Mouse (Mus musculus) Patski (cell line): Measurements from ENCODE around the gene Clic4. TPM values are rescaled to one million over a fixed set of nuclear protein-coding genes. Genes with fewer than 3 reads are reported as not detected.
"Not testable (repeated sequence)": the region's sequence is repeated elsewhere in the genome, so short reads cannot be mapped to it uniquely, and the experiment has no call there.

ENCODE experiments used
- ATAC-seq: fragments of 100-300 bp; one replicate; pipeline ENCODE4 v1.8.0; 2021
- CTCF ChIA-PET: fragments of 350-600 bp; sonication (Branson Sonifier 250); formaldehyde crosslinking; loops from one replicate; lab custom pipeline; 2022; ENCODE audit warnings: inconsistent platforms; lab: Charles Lee
- POLR2A ChIA-PET: fragments of 350-600 bp; sonication (Branson Sonifier 250); formaldehyde crosslinking; loops from one replicate; lab custom pipeline; 2022; ENCODE audit warnings: antibody characterized with exemption, inconsistent platforms; lab: Charles Lee
- DNase-seq: peaks from one replicate; pipeline ENCODE4 v3.0.0-alpha.2; 2011; ENCODE audit warnings: low read depth, low spot score
- H3K27me3 ChIP-seq: fragments of 371-371 bp; one replicate; pipeline ENCODE4 v1.5.1; 2021
- CTCF ChIP-seq: fragments of 100-300 bp; IDR thresholded peaks from one replicate; pipeline ENCODE4 v1.5.1; 2021
- in situ Hi-C: fragments of 300-500 bp; cut with MboI; formaldehyde crosslinking; loops from 3 replicates; pipeline ENCODE4 v1.11.1; 2018; ENCODE audit warnings: low pct_unique_long_range_greater_than_20kb, mixed read lengths
- polyA plus RNA-seq: library from polyadenylated mRNA; unstranded; gene quantifications from one replicate; pipeline ENCODE4 v1.2.3, GENCODE M21; 2021

The Clic4 gene
- polyA plus RNA-seq, 1 experiment from 2014 or later = 196 TPM

DNA sequence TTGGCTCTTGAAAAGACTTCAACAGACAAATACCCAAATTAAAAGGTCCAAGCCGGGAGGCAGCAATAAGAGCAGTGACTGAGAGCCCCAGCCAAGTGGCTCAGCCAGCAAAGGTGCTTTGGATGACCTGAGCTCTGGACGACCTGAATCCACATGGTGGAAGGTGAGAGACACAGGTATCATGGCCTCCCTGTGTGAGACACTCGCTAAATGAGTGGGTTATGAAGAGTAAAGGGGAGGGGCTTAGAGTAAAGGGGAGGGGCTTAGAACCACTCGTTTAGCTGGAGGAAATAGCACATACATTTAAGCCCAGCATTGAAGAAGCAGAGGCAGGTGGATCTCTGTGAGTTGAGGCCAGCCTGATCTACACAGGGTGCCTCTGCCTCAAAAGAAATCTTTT is 10.8 kb upstream of the Clic4 start:
- DNase-seq (no peak), ATAC-seq (no peak)
- in situ Hi-C loops = no loop called here
- TF ChIP-seq CTCF = no peak
- no peaks in the 10 kb centered on the region for H3K27me3 ChIP-seq
- CTCF ChIA-PET = interaction anchor here (1.1 kb wide), 1 partner anchor 9 kb away, joined by 5 read pairs; no protein-coding TSS in a partner anchor
- POLR2A ChIA-PET = no interaction called here

DNA sequence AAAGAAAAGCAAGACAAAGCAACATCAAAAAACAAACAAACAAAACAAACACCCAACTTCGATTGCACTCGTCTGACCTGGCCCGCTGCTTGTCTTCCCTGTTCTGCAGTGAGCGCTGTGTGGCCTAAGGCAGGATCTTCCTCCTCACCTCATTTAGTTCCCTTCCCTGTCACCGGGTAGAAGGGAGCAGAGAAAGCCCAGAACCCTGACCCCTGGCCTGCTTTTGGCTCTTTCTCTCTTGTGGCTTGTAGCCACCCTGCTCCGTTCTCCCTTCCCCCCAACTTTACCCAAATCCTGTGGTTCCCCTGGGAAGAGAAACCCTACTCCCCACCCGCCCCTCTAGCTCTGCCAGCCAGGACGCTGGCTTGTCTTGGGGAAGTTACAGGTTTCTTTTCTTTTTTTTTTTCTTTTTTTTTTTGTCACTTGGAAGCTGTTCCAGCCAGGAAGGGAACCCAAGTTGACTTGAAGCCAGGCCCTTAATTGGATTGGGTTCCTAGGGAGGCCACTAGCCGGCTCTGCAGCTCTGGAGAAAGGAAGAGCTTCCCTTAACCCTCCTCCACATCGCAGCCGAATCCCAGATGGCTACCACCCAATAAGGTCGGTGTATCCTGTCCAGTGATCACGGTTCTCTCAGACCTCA is 10.2 kb upstream of the Clic4 start:
- CTCF ChIA-PET = interaction anchor here (1.1 kb wide), 1 partner anchor 9 kb away, joined by 5 read pairs; no protein-coding TSS in a partner anchor
- POLR2A ChIA-PET = no interaction called here
- TF ChIP-seq CTCF = no peak
- ATAC-seq (no peak), DNase-seq (no peak)
- in situ Hi-C loops = no loop called here
- H3K27me3 ChIP-seq = no peaks in the 10 kb centered on the region

DNA sequence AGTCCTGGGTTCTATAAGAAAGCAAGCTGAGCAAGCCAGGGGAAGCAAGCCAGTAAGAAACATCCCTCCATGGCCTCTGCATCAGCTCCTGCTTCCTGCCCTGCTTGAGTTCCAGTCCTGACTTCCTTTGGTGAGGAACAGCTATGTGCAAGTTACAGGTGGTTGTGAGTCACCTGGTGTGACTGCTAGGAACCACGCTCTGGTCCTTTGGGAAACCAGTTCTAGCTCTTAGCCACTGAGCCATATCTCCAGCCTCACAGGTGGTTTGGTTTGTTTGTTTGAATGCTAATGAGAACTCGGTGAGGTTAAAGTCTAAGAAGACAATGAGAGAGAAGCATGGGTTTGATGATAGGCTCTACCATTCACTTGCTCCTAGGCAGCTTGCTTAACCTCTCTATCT is 7.4 kb upstream of the Clic4 start:
- CTCF ChIA-PET, ATAC-seq, in situ Hi-C loops, H3K27me3 ChIP-seq, DNase-seq: not testable (repeated sequence)
- POLR2A ChIA-PET = interaction anchor here (0.7 kb wide), 2 partner anchors 103 to 203 kb away, joined by 3 to 4 read pairs; no protein-coding TSS in a partner anchor

DNA sequence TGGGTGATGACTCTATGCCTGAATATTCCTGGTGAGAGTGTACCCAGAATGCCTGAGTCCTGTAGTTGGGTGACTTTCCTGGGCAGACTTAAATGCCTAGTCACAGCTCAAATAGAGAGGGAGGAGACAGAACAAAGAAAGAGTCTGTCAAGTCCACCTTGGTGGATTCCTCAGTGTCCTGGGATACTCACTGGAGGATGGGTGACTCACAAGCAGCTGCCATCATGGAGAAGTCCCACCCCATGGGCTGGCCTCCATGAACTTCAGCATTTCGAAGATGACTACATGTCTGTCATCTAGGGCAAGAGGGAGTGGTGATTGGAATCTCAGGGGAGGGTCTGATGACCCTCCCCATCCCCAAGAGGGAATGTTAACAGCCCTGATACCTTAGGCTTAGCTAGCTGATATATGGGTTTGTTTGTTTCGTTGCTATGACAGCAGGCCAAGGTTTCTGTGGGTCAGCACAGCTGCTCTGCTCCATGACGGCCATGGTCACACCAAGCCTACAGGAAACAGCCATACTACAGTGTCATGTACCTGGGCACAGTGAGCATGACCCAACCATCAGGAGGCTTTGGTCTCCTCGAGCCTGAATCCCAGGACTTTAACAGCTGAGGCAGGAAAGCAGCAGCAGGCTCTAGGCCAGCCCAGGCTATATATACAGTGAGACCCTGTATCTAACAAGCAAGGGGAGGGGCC is 4.2 kb upstream of the Clic4 start:
- ChIA-PET POLR2A (interaction anchor here (0.6 kb wide), 1 partner anchor 8 kb away, joined by 5 read pairs; no protein-coding TSS in a partner anchor), CTCF (interaction anchor here (1.8 kb wide), 1 partner anchor 16 kb away, joined by 3 read pairs; no protein-coding TSS in a partner anchor)
- no peaks in the 10 kb centered on the region for H3K27me3 ChIP-seq
- no peak for TF ChIP-seq CTCF
- no peak for DNase-seq
- ATAC-seq = no peak
- in situ Hi-C loops = no loop called here

DNA sequence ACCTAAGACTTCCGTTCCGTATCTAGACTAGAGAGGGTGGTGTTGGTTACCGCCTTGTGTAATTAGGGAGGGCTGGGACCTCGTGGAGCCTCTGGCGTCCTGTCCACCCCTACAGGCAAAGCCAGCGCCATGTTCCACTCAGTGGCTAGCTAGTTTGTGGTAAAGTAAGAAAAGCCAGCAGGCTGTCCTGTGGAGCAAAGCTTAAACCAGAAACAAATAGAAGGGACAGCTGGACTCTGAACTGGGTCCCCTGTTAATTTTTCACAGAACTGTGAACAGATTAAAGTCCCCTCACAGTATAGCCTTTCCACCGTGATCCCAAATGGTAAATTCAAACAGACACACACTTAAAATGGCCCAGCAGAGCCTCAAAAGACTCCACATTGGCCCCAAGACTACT is 2.1 kb upstream of the Clic4 start:
- no peak for DNase-seq
- in situ Hi-C loops = no loop called here
- ChIA-PET CTCF (interaction anchor here (1.1 kb wide), 1 partner anchor 43 kb away, joined by 3 read pairs; no protein-coding TSS in a partner anchor), POLR2A (no interaction called here)
- H3K27me3 ChIP-seq = no peaks in the 10 kb centered on the region
- no peak for ATAC-seq
- TF ChIP-seq CTCF = no peak

DNA sequence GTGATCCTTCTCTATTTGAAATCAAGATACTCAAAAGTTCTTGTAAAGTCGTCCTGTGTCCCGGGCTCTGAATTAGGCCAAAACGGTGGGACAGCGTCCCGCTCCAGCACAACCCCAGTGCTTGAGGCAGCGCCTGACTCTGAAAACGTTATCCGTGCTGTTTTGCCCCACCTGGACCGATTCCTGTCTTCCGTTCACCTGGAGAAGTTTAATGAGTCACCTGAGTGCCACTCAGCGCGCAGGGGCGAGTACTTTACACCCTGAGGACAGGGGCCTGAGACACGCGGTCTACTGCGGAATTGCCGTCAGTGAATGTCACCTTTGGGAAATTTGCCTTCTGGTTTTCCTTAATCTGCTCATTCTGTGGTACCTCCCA is 681 bp upstream of the Clic4 start:
- TF ChIP-seq CTCF = no peak
- no peak for ATAC-seq
- in situ Hi-C loops = no loop called here
- no peaks in the 10 kb centered on the region for H3K27me3 ChIP-seq
- CTCF ChIA-PET = interaction anchor here (1.7 kb wide), 1 partner anchor 53 kb away, joined by 4 read pairs; no protein-coding TSS in a partner anchor
- POLR2A ChIA-PET = interaction anchor here (1.4 to 1.7 kb wide), 4 partner anchors 19 to 36 kb away, joined by 3 to 6 read pairs (median 4); no protein-coding TSS in a partner anchor
- DNase-seq = no peak

DNA sequence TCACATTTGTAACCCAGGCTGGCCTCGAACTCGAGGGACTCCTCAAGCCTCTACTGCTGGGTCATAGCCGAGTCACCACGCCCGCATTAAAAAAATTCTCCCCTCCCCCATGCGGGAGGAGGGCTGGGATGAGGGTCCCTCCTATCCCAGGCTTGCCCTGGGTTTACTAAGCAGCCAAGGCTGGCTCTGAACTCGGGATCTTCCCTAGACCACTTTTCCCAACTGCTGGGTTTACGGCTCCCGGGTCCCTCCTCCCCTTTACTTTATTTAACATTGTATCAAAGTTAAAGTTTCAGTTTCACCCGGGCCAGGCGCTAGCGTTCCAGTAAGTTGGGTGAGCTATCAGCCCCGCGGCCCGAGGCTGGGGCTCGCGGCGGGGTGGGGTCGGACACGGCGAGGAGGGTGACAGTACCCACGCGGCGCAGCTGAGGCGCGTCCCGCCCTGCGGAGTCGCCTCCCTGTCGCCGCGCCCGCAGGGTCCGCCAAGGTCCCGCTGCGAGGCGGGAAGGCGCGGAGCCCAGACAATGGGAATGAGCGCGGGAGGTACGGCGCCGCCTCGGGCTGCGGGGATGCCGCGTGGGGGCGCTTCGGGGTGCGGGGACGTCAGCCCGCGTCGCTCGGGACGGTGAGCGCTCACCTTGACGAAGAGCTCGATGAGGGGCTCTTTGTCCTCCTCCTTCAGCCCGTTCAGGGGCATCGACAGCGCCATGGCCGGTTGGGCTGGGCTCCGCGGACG is 565 bp downstream of the Clic4 start:
- TF ChIP-seq CTCF = no peak
- DNase-seq (no peak), ATAC-seq (peak; percentile 4)
- CTCF ChIA-PET = interaction anchor here (0.7 to 1.7 kb wide), 3 partner anchors 18 to 52 kb away, joined by 3 to 4 read pairs (median 3); no protein-coding TSS in a partner anchor
- no peaks in the 10 kb centered on the region for H3K27me3 ChIP-seq
- in situ Hi-C loops = no loop called here
- POLR2A ChIA-PET = interaction anchor here (0.9 to 1.7 kb wide), 9 partner anchors 10 to 65 kb away, joined by 3 to 6 read pairs (median 3); no protein-coding TSS in a partner anchor

DNA sequence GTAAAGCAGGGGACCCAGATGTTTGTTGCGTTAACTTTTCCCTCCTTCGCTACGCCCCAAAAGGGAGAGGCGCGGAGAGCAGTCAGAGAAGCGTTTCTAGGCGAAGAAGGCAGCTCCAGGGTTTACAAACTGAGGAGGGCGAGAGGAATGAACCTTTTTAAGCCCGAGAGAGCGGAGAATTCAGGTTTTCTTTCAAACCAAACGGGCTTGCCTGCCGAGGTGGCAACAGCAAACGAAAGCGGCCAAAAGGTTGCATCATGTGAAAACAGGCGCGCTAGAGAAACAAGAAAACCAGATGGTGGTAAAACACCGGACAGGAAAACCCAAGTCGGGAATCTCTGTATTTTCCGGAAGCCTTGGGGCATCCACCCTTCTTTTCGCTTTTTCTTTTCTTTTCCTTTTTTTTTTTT is 1.2 kb downstream of the Clic4 start:
- DNase-seq = no peak
- no peak for ATAC-seq
- no peak for TF ChIP-seq CTCF
- ChIA-PET CTCF (interaction anchor here (1.7 kb wide), 1 partner anchor 51 kb away, joined by 4 read pairs; no protein-coding TSS in a partner anchor), POLR2A (interaction anchor here (0.9 to 1.7 kb wide), 3 partner anchors 36 to 41 kb away, joined by 3 to 6 read pairs (median 6); no protein-coding TSS in a partner anchor)
- in situ Hi-C loops = no loop called here
- H3K27me3 ChIP-seq = no peaks in the 10 kb centered on the region

DNA sequence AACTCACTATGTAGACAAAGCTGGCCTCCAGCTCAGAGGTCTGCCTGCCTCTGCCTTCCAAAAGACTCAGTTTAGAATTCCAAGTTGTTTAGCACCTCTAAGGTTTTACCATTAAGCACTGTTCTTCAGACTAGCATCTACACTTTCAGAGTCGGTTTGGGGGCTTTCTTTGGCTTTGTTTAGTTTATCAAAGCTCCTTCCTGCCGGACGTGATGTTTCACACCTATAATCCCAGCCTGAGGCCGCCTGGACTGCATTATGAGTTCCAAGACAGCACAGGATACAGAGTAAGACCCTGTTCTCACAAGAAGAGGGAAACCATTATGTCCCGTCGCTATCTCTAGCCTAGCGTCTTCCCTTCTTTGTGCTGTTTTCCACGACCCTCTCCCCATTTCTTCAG is 2.1 kb downstream of the Clic4 start:
- ATAC-seq (no peak), DNase-seq (no peak)
- H3K27me3 ChIP-seq = no peaks in the 10 kb centered on the region
- ChIA-PET CTCF (interaction anchor here (1.0 to 2.3 kb wide), 3 partner anchors 22 to 51 kb away, joined by 3 to 13 read pairs (median 5); no protein-coding TSS in a partner anchor), POLR2A (interaction anchor here (0.8 to 2.7 kb wide), 5 partner anchors 10 to 43 kb away, joined by 3 to 9 read pairs (median 3); no protein-coding TSS in a partner anchor)
- in situ Hi-C loops = no loop called here
- TF ChIP-seq CTCF = no peak
